Mouse (Mus musculus): ENCODE data around the gene Krtcap2. TPM values are rescaled to one million over a fixed set of nuclear protein-coding genes. Genes with fewer than 3 reads are reported as not detected.
"Not testable (repeated sequence)": the region's sequence is repeated elsewhere in the genome, so short reads cannot be mapped to it uniquely, and the experiment has no call there.

Gene Krtcap2
- polyA plus RNA-seq, 1 experiment from 2014 or later: 244 TPM

DNA sequence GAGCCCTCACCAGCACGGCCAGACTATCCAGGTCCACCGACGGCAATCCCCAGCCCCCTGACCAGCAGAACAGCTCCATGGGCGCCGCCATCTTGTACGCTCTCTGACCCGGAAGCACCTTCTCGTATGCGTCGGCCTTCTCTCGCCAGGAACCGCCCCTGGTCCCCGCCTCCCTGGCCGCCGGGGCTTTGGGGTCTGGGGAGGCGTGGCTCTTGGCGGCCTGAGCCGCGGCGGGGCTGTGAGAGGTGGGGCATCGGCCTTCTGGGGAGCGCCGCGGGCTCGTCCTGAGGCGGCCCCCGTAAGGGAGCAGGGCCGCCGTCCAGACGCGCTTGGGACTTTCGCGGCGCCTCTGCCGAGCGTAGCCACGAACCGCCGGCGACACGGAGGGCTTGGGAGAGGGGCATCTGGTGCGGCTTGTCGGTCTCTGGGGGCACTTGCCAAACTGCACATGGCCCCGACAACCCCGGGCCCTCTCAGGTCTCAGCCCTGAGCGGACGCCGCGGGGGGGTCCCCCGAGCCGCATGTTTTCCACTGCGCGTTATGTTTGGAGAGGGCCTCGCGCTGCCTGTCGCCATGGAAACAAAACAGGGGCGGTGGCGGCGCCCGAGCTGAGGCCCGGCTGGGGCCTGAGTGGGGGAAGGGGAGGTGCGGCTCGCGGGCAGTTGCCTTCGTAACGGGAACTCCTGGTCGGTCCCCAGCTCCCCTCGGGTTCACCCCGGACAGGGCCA lies 31.8 kb upstream of the Krtcap2 start:
- Histone ChIP-seq H3K4me1 (peaks cover 40% of the 10 kb centered on the region), H3K4me3 (peak overlapping the region; percentile 73), H3K27ac (replicated peaks) (peak overlapping the region; percentile 92), H3K27me3 (replicated peaks; ENCODE audit: low read depth, poor library complexity, severe bottlenecking) (no peaks in the 10 kb centered on the region), H3K9me3 (no peaks in the 10 kb centered on the region), H3K36me3 (replicated peaks) (peaks cover 43% of the 10 kb centered on the region)
- WGBS: under 1% methylated on average over 69 of the region's 69 CpGs
- DNase-seq (ENCODE audit: low spot score): peak; percentile 97

DNA sequence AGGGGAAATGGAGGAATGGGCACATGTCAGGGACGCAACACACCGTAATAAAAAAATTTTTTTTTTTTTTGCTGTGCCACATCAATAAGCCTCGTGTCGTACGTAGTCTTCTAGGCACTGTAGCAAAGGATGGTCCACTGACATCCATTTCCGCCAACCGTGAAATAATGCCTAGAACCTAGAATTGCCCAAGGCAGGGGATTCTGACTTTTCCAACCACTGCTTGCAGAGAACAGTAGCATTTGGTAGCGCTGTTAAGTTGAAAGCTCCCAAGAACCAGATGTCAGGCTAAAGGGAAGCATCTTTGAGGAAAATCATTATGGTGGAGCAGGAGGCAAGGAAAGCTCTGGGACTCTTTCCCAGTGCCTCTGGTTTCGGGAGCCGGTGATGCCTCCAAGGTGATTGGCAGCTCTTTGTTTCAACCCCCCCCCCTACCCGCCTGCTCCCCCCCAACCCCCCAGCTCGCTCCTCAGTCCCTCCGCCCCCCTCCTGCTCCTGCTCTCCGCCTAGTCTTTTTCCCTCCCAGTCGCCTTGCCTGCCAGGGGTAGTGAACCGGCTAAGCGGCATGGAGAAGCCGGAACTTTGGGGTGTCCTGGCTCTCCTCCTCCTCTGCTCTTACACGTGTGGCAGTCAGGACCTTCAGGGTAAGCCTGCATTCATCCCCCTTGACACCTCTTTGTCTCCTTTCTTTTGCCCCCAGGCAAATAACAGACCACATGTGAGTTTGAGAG lies 30.9 kb upstream of the Krtcap2 start, which contains the start of gene Thbs3:
TSS of gene Thbs3 (plus strand) at position 500 of the 731 bp plus-strand sequence.
- H3K27me3 ChIP-seq (replicated peaks; ENCODE audit: low read depth, poor library complexity, severe bottlenecking): no peaks in the 10 kb centered on the region
- H3K4me3 ChIP-seq: peak within 1 kb of the TSS; percentile 73
- H3K9me3 ChIP-seq: no peaks in the 10 kb centered on the region
- 1% methylated on average over 19 of the region's 19 CpGs for WGBS
- peaks cover 43% of the 10 kb centered on the region for H3K36me3 ChIP-seq (replicated peaks)
- peak; percentile 81 for DNase-seq (ENCODE audit: low spot score)
- H3K4me1 ChIP-seq: peaks cover 48% of the 10 kb centered on the region
- peak within 1 kb of the TSS; percentile 92 for H3K27ac ChIP-seq (replicated peaks)

DNA sequence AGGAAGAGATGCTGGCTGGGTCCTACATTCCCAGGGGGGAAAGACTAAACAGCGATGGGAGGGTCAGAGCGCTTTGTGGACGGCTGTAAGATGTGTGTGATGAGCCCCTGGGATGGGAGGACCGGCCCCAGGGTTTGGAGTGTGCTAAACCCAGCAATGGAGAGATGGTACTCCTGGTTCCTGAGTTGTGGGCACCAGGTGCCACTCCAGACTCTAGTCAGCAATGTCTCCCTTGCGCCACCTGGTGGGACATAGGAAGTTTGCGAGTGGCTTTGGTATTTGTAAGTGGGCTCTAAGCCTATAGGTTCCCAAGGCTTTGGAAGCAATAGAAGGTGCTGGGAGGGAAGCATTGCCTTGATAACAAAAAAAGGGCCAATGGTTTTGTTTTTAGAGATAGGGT lies 29.9 kb upstream of the Krtcap2 start:
- Histone ChIP-seq H3K27ac (replicated peaks) (peak overlapping the region; percentile 92), H3K36me3 (replicated peaks) (peaks cover 37% of the 10 kb centered on the region), H3K9me3 (no peaks in the 10 kb centered on the region), H3K4me3 (peak overlapping the region; percentile 73), H3K4me1 (peaks cover 52% of the 10 kb centered on the region), H3K27me3 (replicated peaks; ENCODE audit: low read depth, poor library complexity, severe bottlenecking) (no peaks in the 10 kb centered on the region)
- WGBS: under 1% methylated on average over 6 of the region's 6 CpGs
- DNase-seq (ENCODE audit: low spot score): peak; percentile 89

DNA sequence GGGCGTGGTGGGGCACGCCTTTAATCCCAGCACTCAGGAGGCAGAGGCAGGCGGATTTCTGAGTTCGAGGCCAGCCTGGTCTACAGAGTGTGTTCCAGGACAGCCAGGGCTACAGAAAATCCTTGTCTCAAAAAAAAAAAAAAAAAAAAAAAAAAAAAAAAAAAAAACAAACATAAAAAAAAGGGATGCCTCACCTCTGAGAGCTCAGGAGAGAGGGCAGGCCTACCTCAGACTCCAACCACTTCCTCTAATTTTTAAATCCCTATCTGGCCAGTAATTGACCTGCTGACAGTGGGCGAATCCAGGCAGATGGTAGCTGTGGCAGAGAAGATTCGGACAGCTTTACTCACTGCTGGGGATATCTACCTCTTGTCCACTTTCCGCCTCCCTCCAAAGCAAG lies 29.4 kb upstream of the Krtcap2 start:
- 74% methylated on average over 7 of the region's 7 CpGs for WGBS
- not testable (repeated sequence) for H3K27me3 ChIP-seq (replicated peaks; ENCODE audit: low read depth, poor library complexity, severe bottlenecking); DNase-seq (ENCODE audit: low spot score); H3K9me3 ChIP-seq; H3K27ac ChIP-seq (replicated peaks)
- Histone ChIP-seq H3K4me3 (peak overlapping the region; percentile 73; the same call in 1 of the 2 replicates), H3K4me1 (peaks cover 58% of the 10 kb centered on the region), H3K36me3 (replicated peaks) (peaks cover 38% of the 10 kb centered on the region)

DNA sequence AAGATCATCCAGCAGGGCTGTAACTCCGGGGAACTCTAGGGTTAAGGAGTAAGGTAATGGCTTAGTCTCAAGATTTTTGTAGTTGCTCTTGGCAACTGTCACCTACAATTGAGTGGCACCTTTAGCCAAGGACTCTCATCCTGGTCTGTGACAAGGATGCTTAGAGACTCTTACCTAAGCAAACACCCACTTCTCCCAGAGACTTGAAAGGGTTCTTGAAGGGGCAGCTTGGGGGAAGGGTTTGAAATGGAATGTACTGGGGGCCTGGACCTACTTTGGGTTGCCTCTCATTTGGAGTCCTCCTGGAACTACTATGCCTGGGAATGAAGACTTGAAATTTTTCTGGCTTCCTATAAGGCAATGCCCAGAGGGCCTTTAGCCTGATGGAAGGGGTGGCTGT lies 27.5 kb upstream of the Krtcap2 start:
- no peak for DNase-seq (ENCODE audit: low spot score)
- Histone ChIP-seq H3K9me3 (no peaks in the 10 kb centered on the region), H3K27me3 (replicated peaks; ENCODE audit: low read depth, poor library complexity, severe bottlenecking) (no peaks in the 10 kb centered on the region), H3K4me1 (peaks cover 56% of the 10 kb centered on the region), H3K4me3 (no peak overlapping the region), H3K27ac (replicated peaks) (no peak overlapping the region), H3K36me3 (replicated peaks) (peaks cover 54% of the 10 kb centered on the region)
- 97% methylated on average over 1 of the region's 1 CpGs for WGBS

DNA sequence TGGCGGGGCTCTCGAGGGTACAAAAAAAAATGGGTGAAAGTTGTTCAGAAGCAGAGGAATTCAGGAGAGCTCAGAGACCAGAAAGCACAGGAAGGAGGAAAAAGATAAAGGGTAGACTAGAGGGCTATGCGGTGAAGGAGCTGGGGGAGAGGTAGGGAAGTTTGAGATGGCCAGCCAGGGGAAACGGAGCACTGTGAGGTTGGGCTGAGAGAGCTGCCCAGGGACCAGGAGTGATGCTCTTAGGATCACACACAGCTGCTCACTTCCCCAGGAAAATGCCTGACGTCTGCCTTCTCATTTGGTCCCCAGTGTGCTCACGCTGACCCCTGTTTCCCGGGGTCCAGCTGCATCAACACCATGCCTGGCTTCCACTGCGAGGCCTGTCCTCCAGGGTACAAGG lies 26.2 kb upstream of the Krtcap2 start:
- WGBS: 53% methylated on average over 8 of the region's 8 CpGs
- no peak for DNase-seq (ENCODE audit: low spot score)
- Histone ChIP-seq H3K4me1 (peaks cover 60% of the 10 kb centered on the region), H3K27me3 (replicated peaks; ENCODE audit: low read depth, poor library complexity, severe bottlenecking) (no peaks in the 10 kb centered on the region), H3K4me3 (no peak overlapping the region), H3K9me3 (no peaks in the 10 kb centered on the region), H3K27ac (replicated peaks) (peak overlapping the region; percentile 30; the same call in 1 of the 2 replicates), H3K36me3 (replicated peaks) (peaks cover 67% of the 10 kb centered on the region)

DNA sequence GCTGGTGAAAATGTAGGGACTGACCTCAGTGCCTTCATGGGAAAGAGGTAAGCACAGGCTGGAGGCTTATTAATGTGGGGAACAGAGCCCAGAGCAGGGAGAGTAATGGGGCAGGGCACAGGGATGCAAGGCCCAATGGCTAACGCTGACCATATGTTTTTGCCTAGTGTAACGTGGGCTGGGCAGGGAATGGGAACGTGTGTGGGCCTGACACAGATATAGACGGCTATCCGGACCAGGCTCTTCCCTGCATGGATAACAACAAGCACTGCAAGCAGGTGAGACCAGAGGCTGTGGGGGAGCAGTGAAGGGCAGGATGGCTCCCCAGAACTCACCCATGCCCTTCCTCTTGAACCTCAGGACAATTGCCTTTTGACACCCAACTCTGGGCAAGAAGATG lies 24.6 kb upstream of the Krtcap2 start:
- peak overlapping the region; percentile 11; the same call in 1 of the 2 replicates for H3K4me3 ChIP-seq
- H3K4me1 ChIP-seq: peaks cover 60% of the 10 kb centered on the region
- DNase-seq (ENCODE audit: low spot score): no peak
- H3K9me3 ChIP-seq: no peaks in the 10 kb centered on the region
- peaks cover 77% of the 10 kb centered on the region for H3K36me3 ChIP-seq (replicated peaks)
- H3K27ac ChIP-seq (replicated peaks): no peak overlapping the region
- peaks cover 10% of the 10 kb centered on the region for H3K27me3 ChIP-seq (replicated peaks; ENCODE audit: low read depth, poor library complexity, severe bottlenecking)
- 75% methylated on average over 5 of the region's 5 CpGs for WGBS

DNA sequence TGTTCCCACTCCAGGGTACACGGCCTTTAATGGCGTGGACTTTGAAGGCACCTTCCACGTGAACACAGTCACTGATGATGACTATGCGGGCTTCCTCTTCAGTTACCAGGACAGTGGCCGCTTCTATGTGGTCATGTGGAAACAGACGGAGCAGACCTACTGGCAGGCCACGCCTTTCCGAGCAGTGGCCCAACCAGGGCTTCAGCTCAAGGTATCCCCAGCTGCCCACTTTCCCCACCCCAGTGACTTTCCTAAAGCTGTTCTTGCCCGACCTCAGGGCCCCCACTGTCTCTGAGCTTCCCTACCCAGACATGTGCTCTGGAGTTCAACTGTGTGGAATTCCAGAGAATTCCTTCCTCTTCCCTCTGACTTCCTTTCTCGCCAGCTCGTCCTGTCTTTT lies 21.0 kb upstream of the Krtcap2 start:
- DNase-seq (ENCODE audit: low spot score): no peak
- Histone ChIP-seq H3K4me1 (peaks cover 76% of the 10 kb centered on the region), H3K9me3 (no peaks in the 10 kb centered on the region), H3K36me3 (replicated peaks) (peaks cover 53% of the 10 kb centered on the region), H3K27me3 (replicated peaks; ENCODE audit: low read depth, poor library complexity, severe bottlenecking) (peaks cover 27% of the 10 kb centered on the region), H3K4me3 (peak overlapping the region; percentile 78), H3K27ac (replicated peaks) (peak overlapping the region; percentile 93)
- WGBS: 69% methylated on average over 11 of the region's 11 CpGs

DNA sequence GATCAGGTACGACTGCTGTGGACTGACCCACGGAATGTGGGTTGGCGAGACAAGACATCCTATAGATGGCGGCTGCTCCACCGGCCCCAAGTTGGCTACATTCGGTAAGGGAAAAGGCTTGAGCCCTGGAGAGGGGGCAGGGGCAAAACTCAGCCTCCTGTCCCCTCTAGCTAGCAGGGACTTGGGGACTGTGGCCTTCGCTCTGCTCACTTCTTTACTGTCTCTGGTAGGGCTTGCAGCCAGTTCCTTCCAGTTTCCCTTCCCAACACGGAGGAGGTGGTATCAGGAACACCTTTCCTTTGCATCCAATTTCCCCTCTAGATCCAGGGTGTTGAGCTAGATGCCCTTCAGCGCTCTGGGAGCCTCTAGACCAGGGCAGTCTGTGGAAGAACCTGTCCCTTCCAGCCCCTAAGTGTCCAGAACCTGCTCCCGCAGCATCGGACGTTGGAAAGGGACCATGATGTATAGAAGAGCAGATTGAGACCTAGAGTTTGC lies 20.4 kb upstream of the Krtcap2 start:
- Histone ChIP-seq H3K27ac (replicated peaks) (peak overlapping the region; percentile 93), H3K9me3 (no peaks in the 10 kb centered on the region), H3K27me3 (replicated peaks; ENCODE audit: low read depth, poor library complexity, severe bottlenecking) (peaks cover 33% of the 10 kb centered on the region), H3K36me3 (replicated peaks) (peaks cover 49% of the 10 kb centered on the region), H3K4me3 (peak overlapping the region; percentile 78), H3K4me1 (peaks cover 73% of the 10 kb centered on the region)
- WGBS: 42% methylated on average over 12 of the region's 12 CpGs
- no peak for DNase-seq (ENCODE audit: low spot score)

DNA sequence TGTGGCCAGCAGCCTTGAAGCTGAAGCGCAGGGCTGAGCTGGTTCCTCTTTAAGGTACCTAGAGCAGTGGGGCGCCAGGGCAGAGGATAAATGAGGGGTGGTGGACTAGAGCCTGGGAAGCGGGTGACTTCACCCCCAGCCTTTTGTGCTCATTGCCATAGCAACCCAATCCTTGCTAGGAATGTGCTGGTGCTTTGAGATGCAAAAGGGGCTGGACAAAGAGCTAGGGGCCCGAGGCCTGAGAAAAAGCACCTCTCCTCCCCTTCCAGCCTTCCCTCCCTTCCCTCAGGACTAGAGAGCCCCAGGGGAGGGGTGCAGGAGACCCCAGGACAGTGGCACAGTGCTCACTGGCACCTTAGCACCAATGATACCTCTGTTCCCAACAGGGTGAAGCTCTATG lies 19.8 kb upstream of the Krtcap2 start:
- Histone ChIP-seq H3K9me3 (no peaks in the 10 kb centered on the region), H3K36me3 (replicated peaks) (peaks cover 47% of the 10 kb centered on the region), H3K27me3 (replicated peaks; ENCODE audit: low read depth, poor library complexity, severe bottlenecking) (peaks cover 38% of the 10 kb centered on the region), H3K4me3 (peak overlapping the region; percentile 78), H3K27ac (replicated peaks) (peak overlapping the region; percentile 93), H3K4me1 (peaks cover 72% of the 10 kb centered on the region)
- WGBS: 16% methylated on average over 4 of the region's 4 CpGs
- peak; percentile 65 for DNase-seq (ENCODE audit: low spot score)

DNA sequence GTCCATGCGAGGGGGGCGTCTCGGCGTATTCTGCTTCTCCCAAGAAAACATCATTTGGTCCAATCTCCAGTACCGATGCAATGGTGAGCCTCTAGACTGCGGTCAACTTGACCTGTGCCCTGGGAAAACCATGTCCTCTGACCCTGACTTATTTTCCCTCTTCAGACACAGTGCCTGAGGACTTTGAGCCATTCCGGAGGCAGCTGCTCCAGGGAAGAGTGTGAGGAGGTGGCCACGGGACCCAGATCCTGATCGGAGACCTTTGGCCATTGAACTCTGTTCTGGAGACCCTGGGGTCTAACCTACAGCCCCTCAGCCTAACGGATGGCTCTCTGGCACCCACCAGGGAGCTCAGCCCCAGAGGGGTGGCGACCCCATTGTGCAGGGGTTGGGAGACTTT lies 19.4 kb upstream of the Krtcap2 start:
- WGBS: 11% methylated on average over 11 of the region's 11 CpGs
- Histone ChIP-seq H3K4me3 (peak overlapping the region; percentile 78), H3K36me3 (replicated peaks) (peaks cover 43% of the 10 kb centered on the region), H3K9me3 (no peaks in the 10 kb centered on the region), H3K4me1 (peaks cover 67% of the 10 kb centered on the region), H3K27ac (replicated peaks) (peak overlapping the region; percentile 93), H3K27me3 (replicated peaks; ENCODE audit: low read depth, poor library complexity, severe bottlenecking) (peaks cover 43% of the 10 kb centered on the region)
- peak; percentile 34 for DNase-seq (ENCODE audit: low spot score)

DNA sequence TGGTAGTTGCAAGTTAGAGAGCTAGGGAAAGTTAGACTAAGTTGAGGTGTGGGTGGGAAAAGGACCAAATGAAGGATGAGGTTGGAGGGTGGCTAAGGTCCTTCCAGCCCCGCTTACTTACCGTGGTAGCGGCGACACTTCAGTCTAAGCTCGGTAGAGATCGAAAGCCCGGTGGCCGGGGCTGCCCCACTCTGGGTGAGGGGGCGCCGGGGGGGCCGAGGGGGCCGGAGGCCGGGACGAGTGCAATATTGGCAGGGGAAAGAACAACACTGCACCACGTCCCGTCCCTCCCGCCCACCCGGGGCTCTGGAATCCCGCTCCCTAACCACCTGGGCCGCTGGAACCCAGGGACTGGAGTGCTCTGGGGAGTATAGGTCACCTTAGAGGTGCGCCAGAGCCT lies 18.9 kb upstream of the Krtcap2 start, which contains the start of gene Mtx1:
TSS of gene Mtx1 (minus strand) at position 189 of the 400 bp plus-strand sequence.
- H3K4me1 ChIP-seq: peaks cover 70% of the 10 kb centered on the region
- no peaks in the 10 kb centered on the region for H3K9me3 ChIP-seq
- peak within 1 kb of the TSS; percentile 78 for H3K4me3 ChIP-seq
- peak within 1 kb of the TSS; percentile 93 for H3K27ac ChIP-seq (replicated peaks)
- 2% methylated on average over 21 of the region's 21 CpGs for WGBS
- DNase-seq (ENCODE audit: low spot score): no peak
- H3K27me3 ChIP-seq (replicated peaks; ENCODE audit: low read depth, poor library complexity, severe bottlenecking): peaks cover 48% of the 10 kb centered on the region
- H3K36me3 ChIP-seq (replicated peaks): peaks cover 37% of the 10 kb centered on the region
